ENCODE assay signal across 9 mouse cellular contexts in genomic region chr4:63843924-63844323, GRCm38 (mm10). TPM values are rescaled to one million over a fixed set of nuclear protein-coding genes. Genes with fewer than 3 reads are reported as not detected.
DNase-seq lines count a peak whose midpoint lies in the region; ATAC-seq and TF ChIP-seq lines count a peak whose summit lies in the region.
"Had no signal": no experiment of that assay in that cellular context is flagged by ENCODE, and none has a peak within 500 bp of the region (broad histone marks: within the 10 kb centered on the region; RNA-seq: fewer than 3 reads in every experiment).

No protein-coding gene starts in this region.

- CTCF ChIA-PET in Patski (lab: Charles Lee), result interaction anchor here (2.0 kb wide), 1 partner anchor 158 kb away, joined by 9 read pairs; no protein-coding TSS in a partner anchor

- no peak overlapping the region for H3K4me2 ChIP-seq in hindbrain, embryonic 14.5 days (replicated peaks)
- no peak overlapping the region for H3K4me2 ChIP-seq in hindbrain, embryonic 12.5 days (replicated peaks)

- in situ Hi-C loops in Patski (cut with MboI; ENCODE audit: low pct_unique_long_range_greater_than_20kb), result loop anchor here (5.0 to 10.0 kb wide), 5 partner anchors 157 to 651 kb away; partner anchors contain the start of gene Tex48

- POLR2A ChIA-PET in Patski (lab: Charles Lee), result no interaction called here

- 28% methylated on average over 6 of the region's 6 CpGs for WGBS in hindbrain, embryonic 14.5 days
- WGBS in hindbrain, embryonic 12.5 days, result 27% methylated on average over 6 of the region's 6 CpGs

- H3K4me1 ChIP-seq in hindbrain, embryonic 14.5 days (replicated peaks; ENCODE audit: control insufficient read depth, insufficient read depth, low read length), result no peaks in the 10 kb centered on the region
- H3K4me1 ChIP-seq in hindbrain, embryonic 12.5 days, result no peaks in the 10 kb centered on the region

- no peak overlapping the region for H3K9ac ChIP-seq in hindbrain, embryonic 14.5 days
- H3K9ac ChIP-seq in hindbrain, embryonic 12.5 days, result no peak overlapping the region

- H3K27ac ChIP-seq in hindbrain, embryonic 14.5 days, result no peak overlapping the region
- H3K27ac ChIP-seq in hindbrain, embryonic 12.5 days, result no peak overlapping the region

- peak; percentile 71 for DNase-seq in hindbrain, embryonic 14.5 days (ENCODE audit: low spot score)
- DNase-seq in 3T3-L1 (ENCODE audit: low read depth, low spot score) (peak; percentile 69), Patski (ENCODE audit: low read depth, low spot score) (no peak)
- peak; percentile 41 for DNase-seq in forelimb bud, embryonic 11.5 days (ENCODE audit: low read depth, low spot score)
- DNase-seq in lung, postnatal 25 days (ENCODE audit: low spot score), result peak; percentile 49
- DNase-seq in ovary, postnatal 10 days (ENCODE audit: low spot score), result no peak
- DNase-seq in ovary, adult 18-20 months (ENCODE audit: low spot score), result no peak

- TF ChIP-seq CTCF in Patski (IDR thresholded peaks at IDR 0.05), result peak; percentile 69

- no peaks in the 10 kb centered on the region for H3K9me3 ChIP-seq in hindbrain, embryonic 14.5 days (ENCODE audit: control insufficient read depth, low read length)
- H3K9me3 ChIP-seq in hindbrain, embryonic 12.5 days (replicated peaks), result no peaks in the 10 kb centered on the region
- H3K9me3 ChIP-seq: megakaryocyte, embryonic 14.5 days had no signal

- H3K27me3 ChIP-seq in hindbrain, embryonic 14.5 days (ENCODE audit: control insufficient read depth, insufficient read depth, low read length), result no peaks in the 10 kb centered on the region
- H3K27me3 ChIP-seq in hindbrain, embryonic 12.5 days, result no peaks in the 10 kb centered on the region
- no peaks in the 10 kb centered on the region for H3K27me3 ChIP-seq in Patski

- no peak overlapping the region for H3K4me3 ChIP-seq in hindbrain, embryonic 14.5 days (replicated peaks; ENCODE audit: low read length)
- no peak overlapping the region for H3K4me3 ChIP-seq in hindbrain, embryonic 12.5 days
- H3K4me3 ChIP-seq: megakaryocyte, embryonic 14.5 days had no signal

- no peak for ATAC-seq in hindbrain, embryonic 14.5 days (ENCODE audit: low FRiP score)
- ATAC-seq in hindbrain, embryonic 12.5 days (ENCODE audit: low FRiP score), result no peak
- no peak for ATAC-seq in Patski

- no peaks in the 10 kb centered on the region for H3K36me3 ChIP-seq in hindbrain, embryonic 14.5 days (replicated peaks; ENCODE audit: control insufficient read depth, insufficient read depth)
- no peaks in the 10 kb centered on the region for H3K36me3 ChIP-seq in hindbrain, embryonic 12.5 days

RNA-seq across cellular contexts. Expression of gene Tnfsf8, which starts 17.2 kb away (rescaled TPM):
- polyA plus RNA-seq in hindbrain, embryonic 14.5 days (2014; fragmentation: Nextera tagmentation; extraction: Ambion mirVana), result 0.09 TPM in 1 of 2 replicates, not detected in the other
- 0.08 TPM in 1 of 2 replicates, not detected in the other for polyA plus RNA-seq in hindbrain, embryonic 12.5 days (2016; fragmentation: Nextera tagmentation; extraction: Ambion mirVana)
- not detected for polyA plus RNA-seq in Patski (2021)

Comparison
In these comparisons a context has a peak if more than half of its experiments do, and no peak if none do; other contexts are left out.
1. DNase-seq: peak in hindbrain, embryonic 14.5 days (single experiment), 3T3-L1 (single experiment), forelimb bud, embryonic 11.5 days (single experiment) and lung, postnatal 25 days (single experiment); none in Patski (single experiment), ovary, postnatal 10 days (single experiment) and ovary, adult 18-20 months (single experiment).